Mouse (Mus musculus) layer of hippocampus, postnatal 10 days (tissue): Measurements from ENCODE around the gene 2900011O08Rik. TPM values are rescaled to one million over a fixed set of nuclear protein-coding genes. Genes with fewer than 3 reads are reported as not detected.

Experiments
- DNase-seq, 2 experiments: peaks; one replicate each; pipeline ENCODE4 v3.0.0; 2021; ENCODE audit warnings: low spot score in 2 of 2
- microRNA-seq, 2 experiments: library from miRNA; unstranded; fragments of <30 nt; microRNA quantifications; one replicate each; pipeline ENCODE4 v1.2.0; 2021
- total RNA-seq, 2 experiments: library from RNA; stranded (reverse); gene quantifications; 2 replicates each; pipeline ENCODE4 v1.2.3; 2021

2900011O08Rik gene
- total RNA-seq, 2 experiments from 2014 or later = 271 to 281 TPM

DNA sequence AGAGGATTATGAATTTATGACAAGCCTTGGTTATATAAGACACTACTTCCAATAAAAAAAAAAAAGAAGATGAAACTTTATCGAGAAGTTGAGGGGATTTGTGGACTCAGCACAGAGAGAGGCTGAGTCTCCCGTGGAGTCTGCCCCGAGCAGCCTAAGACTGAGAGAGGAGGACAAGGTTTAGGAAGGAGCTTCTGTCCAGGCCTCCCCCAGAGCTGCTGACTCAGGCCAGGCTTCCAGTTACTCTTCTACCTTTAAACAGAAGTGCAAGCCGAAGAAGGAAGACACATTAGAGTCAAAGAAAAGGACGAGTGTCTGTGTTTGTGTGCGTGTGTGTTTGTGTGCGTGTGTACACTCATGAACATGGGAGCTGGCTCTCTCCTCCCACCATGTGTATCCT, 144.4 kb downstream of the 2900011O08Rik start:
- no peak for DNase-seq

DNA sequence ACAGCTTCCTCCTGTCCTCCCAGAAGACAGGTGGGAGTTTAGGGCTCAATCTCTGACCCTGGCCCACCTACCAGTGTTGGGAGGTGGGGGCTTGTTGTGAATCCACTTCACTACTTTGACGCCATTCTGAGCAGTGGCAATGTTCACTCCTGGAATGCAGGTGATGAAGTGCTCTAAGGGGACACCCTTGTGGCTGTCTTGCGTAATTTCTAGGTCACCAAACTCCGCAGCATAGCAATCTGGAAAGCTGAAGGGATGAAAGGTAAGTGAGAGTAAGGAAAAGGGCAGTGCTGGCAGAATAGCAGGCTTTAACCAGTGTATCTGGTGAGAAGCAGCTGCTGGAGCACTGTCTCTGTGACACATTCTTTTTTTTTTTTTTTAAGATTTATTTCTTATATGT, 145.0 kb downstream of the 2900011O08Rik start:
- DNase-seq = no peak

GRCm38 (mm10) chr16:14131838-14132237, 145.4 kb downstream of the 2900011O08Rik start:
- DNase-seq = no peak

DNA sequence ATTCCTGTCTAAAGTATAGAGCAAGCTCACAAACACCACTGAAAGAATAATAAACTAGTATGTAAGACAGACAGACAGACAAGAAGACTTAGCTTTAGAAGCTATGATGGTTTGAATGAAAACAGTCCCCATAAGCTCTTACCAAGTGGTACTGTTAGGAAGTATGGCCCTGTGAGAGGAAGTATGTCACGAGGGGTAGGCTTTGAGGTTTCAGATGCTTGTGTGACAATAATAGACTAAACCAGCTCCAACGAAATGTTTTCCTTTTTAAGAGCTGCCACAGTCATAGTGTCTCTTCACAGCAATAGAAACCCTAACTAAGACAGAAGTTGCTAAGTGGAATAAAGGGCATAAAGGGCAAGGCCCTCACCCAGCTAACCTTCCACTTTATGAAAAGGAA, 148.6 kb downstream of the 2900011O08Rik start:
- no peak for DNase-seq

DNA sequence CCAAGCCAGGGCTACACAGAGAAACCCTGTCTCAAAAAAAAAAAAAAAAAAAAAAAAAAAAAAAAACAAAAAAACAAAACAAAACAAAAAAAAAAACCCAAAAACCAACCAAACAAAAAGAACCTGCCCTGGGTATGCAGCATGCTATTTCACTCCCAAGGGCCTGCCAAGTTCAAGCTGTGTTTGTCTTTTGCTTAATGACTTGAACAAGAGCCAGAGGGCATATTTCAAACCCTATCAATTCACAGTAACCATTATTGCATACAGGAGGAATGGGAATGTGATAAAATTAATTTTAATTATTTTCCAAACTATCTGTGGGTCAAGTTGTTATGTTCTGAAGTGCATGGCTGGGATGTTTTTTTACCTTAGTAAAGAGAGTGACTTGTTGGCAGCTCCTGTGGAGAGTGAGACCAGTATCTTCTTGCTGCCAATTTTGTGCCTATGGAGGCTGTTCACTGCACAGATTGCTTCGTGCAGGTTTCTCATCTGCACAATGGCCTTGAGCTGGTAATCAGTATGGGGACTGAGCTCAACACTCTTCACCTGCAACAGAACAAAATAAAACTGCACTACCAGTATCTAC, 151.7 kb downstream of the 2900011O08Rik start:
- no peak for DNase-seq

DNA sequence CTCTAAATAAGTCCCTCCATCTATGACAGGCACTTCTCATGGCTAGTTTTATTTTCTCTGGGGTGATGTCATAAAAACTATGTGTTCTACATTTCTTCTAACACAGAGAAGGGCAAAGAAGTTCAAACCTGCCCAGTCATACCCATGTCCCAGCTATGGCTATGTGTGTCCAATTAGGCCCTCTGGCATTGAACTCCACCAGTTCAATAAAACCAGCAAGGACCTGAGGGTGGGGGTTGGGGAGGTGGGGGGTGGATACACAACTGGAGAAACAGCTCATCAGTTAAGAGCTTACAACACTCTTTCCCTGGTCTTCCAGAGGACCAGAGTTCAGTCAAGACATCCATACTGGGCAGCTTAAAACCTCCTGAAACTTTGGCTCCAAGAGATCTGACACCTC, 152.7 kb downstream of the 2900011O08Rik start:
- no peak for DNase-seq

GRCm38 (mm10) chr16:14143298-14143697, 156.9 kb downstream of the 2900011O08Rik start:
- no peak for DNase-seq

- no peak for DNase-seq
These were observed 161.3 kb downstream of the 2900011O08Rik start for GRCm38 (mm10) chr16:14147712-14148111.

Small RNA genes within 50 kb of the gene (microRNA-seq; reads per million reads assigned to microRNA genes)
- 0 reads per million in 2 experiments for gene Gm27671

Other genes with a start within 250 kb of the 2900011O08Rik start
- gene Rrn3, start 205.9 kb upstream of the 2900011O08Rik start, total RNA-seq = 10 to 100 TPM; 44.8 to 46.5 TPM
- gene Ntan1, start 167.8 kb upstream of the 2900011O08Rik start, total RNA-seq = 10 to 100 TPM; 91.3 to 94.8 TPM
- gene Pdxdc1, start 83.5 kb upstream of the 2900011O08Rik start, total RNA-seq = 10 to 100 TPM; 77.4 to 84.8 TPM
- gene Mpv17l, start 83.4 kb upstream of the 2900011O08Rik start, total RNA-seq = 10 to 100 TPM; 73.7 to 74.7 TPM
- gene Ifitm7, start 284 bp downstream of the 2900011O08Rik start, total RNA-seq = 1 to 10 TPM; 1.4 to 1.7 TPM
- 10 to 100 TPM; 25.8 to 26.5 TPM for gene Nde1, start 176.7 kb downstream of the 2900011O08Rik start, total RNA-seq
- gene Marf1, start 176.7 kb downstream of the 2900011O08Rik start, total RNA-seq = 10 to 100 TPM; 43.6 to 45.2 TPM